Mouse (Mus musculus): ENCODE results near the gene Zfp219.

GRCm38 (mm10) chr14:52019590-52020340 is 768 bp downstream of the Zfp219 start:
- no peak for TF ChIP-seq CTCF (IDR thresholded peaks at IDR 0.05; ENCODE audit: low read depth, low read length)
- no peak for TF ChIP-seq POLR2A (IDR thresholded peaks at IDR 0.05; ENCODE audit: borderline replicate concordance, low read depth, low read length)

All from bone marrow macrophage, adult 2 months (primary cell).